Mouse (Mus musculus) lung, postnatal 36 days (tissue): Measurements from ENCODE around the gene Pex11b.
"Not testable (repeated sequence)": the region's sequence is repeated elsewhere in the genome, so short reads cannot be mapped to it uniquely, and the experiment has no call there.

ENCODE experiments used
- DNase-seq: peaks from one replicate; pipeline ENCODE4 v3.0.0; 2022; ENCODE audit warnings: mixed read lengths

Pex11b gene

GRCm38 (mm10) chr3:96678456-96678855 is 43.3 kb downstream of the Pex11b start:
- no peak for DNase-seq

GRCm38 (mm10) chr3:96679159-96679674 is 44.0 kb downstream of the Pex11b start:
- no peak for DNase-seq

DNA sequence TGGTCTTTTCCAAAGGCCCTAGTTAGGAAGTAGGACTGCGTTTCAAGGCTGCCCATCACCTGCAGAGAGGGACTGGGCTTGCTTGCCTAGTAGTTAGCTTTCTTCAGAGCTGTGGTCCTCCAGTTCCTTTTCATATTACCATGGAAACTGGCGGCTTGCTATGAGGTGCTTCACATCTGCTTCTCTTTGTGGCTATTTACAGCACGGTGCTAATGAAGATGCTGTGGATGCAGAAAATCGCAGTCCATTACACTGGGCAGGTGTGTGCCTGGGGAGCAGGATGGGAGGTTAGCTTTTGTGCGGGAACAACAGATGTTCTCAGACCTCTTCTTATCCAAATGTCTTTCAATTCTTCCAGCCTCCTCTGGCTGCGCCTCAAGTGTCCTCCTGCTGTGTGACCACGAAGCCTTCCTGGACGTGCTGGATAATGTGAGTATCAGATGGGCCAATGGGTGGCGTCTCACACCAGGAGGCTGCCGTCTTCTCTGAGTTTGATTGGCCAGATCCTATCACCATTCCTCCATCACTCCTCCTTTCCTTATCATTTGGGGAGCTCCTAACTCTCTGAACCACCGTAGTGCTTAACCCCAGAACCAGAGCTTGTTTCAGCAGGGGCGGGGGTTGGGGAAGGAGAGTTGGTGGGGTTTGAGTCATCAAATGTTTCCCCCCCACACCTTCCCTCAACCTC is 45.2 kb downstream of the Pex11b start:
- no peak for DNase-seq

- no peak for DNase-seq
Observed at GRCm38 (mm10) chr3:96683496-96683895, 48.3 kb downstream of the Pex11b start.

GRCm38 (mm10) chr3:96684151-96684821 is 49.1 kb downstream of the Pex11b start:
- DNase-seq = no peak

- no peak for DNase-seq
Observed at GRCm38 (mm10) chr3:96684822-96685156, 49.6 kb downstream of the Pex11b start.

GRCm38 (mm10) chr3:96686057-96686456 is 50.9 kb downstream of the Pex11b start:
- DNase-seq = not testable (repeated sequence)

DNA sequence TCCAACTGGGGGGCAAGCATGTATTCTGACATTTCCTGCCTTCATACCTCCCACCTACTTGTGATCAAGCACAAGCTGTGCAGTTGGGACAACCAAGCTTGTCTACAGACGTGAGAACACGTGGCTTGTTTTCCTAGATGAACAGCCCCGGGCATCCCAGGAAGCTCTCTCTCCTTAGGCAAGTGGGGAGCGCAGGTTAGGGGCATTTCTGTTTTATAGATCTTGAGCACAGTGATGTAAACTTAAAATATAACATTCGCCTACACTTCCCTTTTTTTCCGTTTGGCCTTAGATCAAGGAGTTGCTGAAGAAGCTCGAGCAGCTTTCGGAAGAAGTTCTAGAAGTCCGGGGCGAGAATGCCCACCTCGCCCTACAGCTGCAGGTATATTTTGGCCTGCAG is 53.7 kb downstream of the Pex11b start:
- no peak for DNase-seq

GRCm38 (mm10) chr3:96690298-96690697 is 55.1 kb downstream of the Pex11b start:
- no peak for DNase-seq

- no peak for DNase-seq
Observed at GRCm38 (mm10) chr3:96692506-96692905, 57.3 kb downstream of the Pex11b start.

- DNase-seq = no peak
Observed at GRCm38 (mm10) chr3:96693579-96693978, 58.4 kb downstream of the Pex11b start.
